In the genomic region with DNA sequence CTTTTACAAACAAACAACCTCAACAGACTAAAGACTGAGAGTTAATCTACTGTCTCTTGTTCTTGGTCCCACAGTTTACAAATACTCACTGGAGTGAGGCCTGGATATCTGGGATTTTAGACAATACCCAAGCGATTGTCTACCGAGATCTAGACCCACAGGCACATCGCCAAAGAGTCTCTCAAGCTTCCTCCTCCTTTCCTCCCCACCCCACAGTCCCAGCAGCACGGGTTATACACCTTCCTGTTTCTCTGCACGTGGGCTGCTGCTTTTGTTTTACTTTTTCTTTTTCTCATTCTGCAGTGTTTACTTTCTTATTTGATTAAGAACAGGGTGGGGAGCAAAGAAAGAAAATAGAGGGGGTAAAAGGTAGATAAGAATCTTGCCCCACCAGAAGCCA, we compare ENCODE assay signal across 19 mouse cellular contexts. TPM values are rescaled to one million over a fixed set of nuclear protein-coding genes. Genes with fewer than 3 reads are reported as not detected.
DNase-seq lines count a peak whose midpoint lies in the region; ATAC-seq lines count a peak whose summit lies in the region.
"Had no signal": no experiment of that assay in that cellular context is flagged by ENCODE, and none has a peak within 500 bp of the region (broad histone marks: within the 10 kb centered on the region; RNA-seq: fewer than 3 reads in every experiment).

No protein-coding gene starts in this region.

- no peak overlapping the region for H3K4me3 ChIP-seq in embryonic facial prominence, embryonic 14.5 days (ENCODE audit: low read depth, low read length)
- no peak overlapping the region for H3K4me3 ChIP-seq in embryonic facial prominence, embryonic 10.5 days
- H3K4me3 ChIP-seq in kidney, embryonic 14.5 days (ENCODE audit: low read length): no peak overlapping the region
- H3K4me3 ChIP-seq in liver, embryonic 15.5 days (replicated peaks): no peak overlapping the region
- H3K4me3 ChIP-seq: embryonic facial prominence, embryonic 13.5 days; forebrain, embryonic 13.5 days; megakaryocyte, embryonic 14.5 days had no signal

- DNase-seq in embryonic facial prominence, embryonic 14.5 days (ENCODE audit: low spot score): peak; percentile 9
- DNase-seq in embryonic facial prominence, embryonic 10.5 days (ENCODE audit: low spot score): no peak
- DNase-seq in kidney, postnatal 36 days: peak; percentile 17 to 21
- peak; percentile 11 to 29 for DNase-seq in lung, postnatal 4 days
- DNase-seq in testis, postnatal 14 days (ENCODE audit: low spot score): no peak
- DNase-seq in layer of hippocampus, postnatal 36 days: no peak
- DNase-seq: adrenal gland, adult 8-10 months; cerebellum, postnatal 14 days; right cerebral cortex, postnatal 4 days had no signal

- no peak overlapping the region for H3K4me2 ChIP-seq in embryonic facial prominence, embryonic 14.5 days (ENCODE audit: low read depth, low read length)
- no peak overlapping the region for H3K4me2 ChIP-seq in kidney, embryonic 14.5 days (replicated peaks; ENCODE audit: low read depth, low read length)
- H3K4me2 ChIP-seq in liver, embryonic 15.5 days: no peak overlapping the region
- H3K4me2 ChIP-seq: embryonic facial prominence, embryonic 13.5 days; forebrain, embryonic 13.5 days had no signal

- H3K27me3 ChIP-seq in embryonic facial prominence, embryonic 14.5 days (replicated peaks; ENCODE audit: control insufficient read depth, insufficient read depth, low read length): no peaks in the 10 kb centered on the region
- H3K27me3 ChIP-seq in embryonic facial prominence, embryonic 10.5 days (replicated peaks; ENCODE audit: low read depth, poor library complexity, severe bottlenecking): no peaks in the 10 kb centered on the region
- no peaks in the 10 kb centered on the region for H3K27me3 ChIP-seq in kidney, embryonic 14.5 days (ENCODE audit: control insufficient read depth, insufficient read depth, low read length)
- no peaks in the 10 kb centered on the region for H3K27me3 ChIP-seq in liver, embryonic 15.5 days
- H3K27me3 ChIP-seq: embryonic facial prominence, embryonic 13.5 days; forebrain, embryonic 13.5 days; megakaryocyte, embryonic 14.5 days had no signal

- peaks cover 86% of the 10 kb centered on the region for H3K36me3 ChIP-seq in embryonic facial prominence, embryonic 14.5 days (ENCODE audit: control insufficient read depth, insufficient read depth, low read length)
- H3K36me3 ChIP-seq in embryonic facial prominence, embryonic 10.5 days (replicated peaks): peaks cover 95% of the 10 kb centered on the region
- H3K36me3 ChIP-seq in kidney, embryonic 14.5 days (ENCODE audit: control insufficient read depth, insufficient read depth, low read length): peaks cover 79% of the 10 kb centered on the region
- H3K36me3 ChIP-seq in liver, embryonic 15.5 days (replicated peaks): peaks cover 69% of the 10 kb centered on the region

- H3K4me1 ChIP-seq in embryonic facial prominence, embryonic 14.5 days (ENCODE audit: control insufficient read depth, insufficient read depth, low read length): no peaks in the 10 kb centered on the region
- no peaks in the 10 kb centered on the region for H3K4me1 ChIP-seq in embryonic facial prominence, embryonic 10.5 days
- H3K4me1 ChIP-seq in kidney, embryonic 14.5 days (ENCODE audit: control insufficient read depth, insufficient read depth, low read length): no peaks in the 10 kb centered on the region
- peaks cover 11% of the 10 kb centered on the region; the same call in 1 of the 2 replicates for H3K4me1 ChIP-seq in liver, embryonic 15.5 days (replicated peaks)
- H3K4me1 ChIP-seq: embryonic facial prominence, embryonic 13.5 days; forebrain, embryonic 13.5 days had no signal

- no peak overlapping the region for H3K27ac ChIP-seq in embryonic facial prominence, embryonic 14.5 days (replicated peaks; ENCODE audit: low read depth, low read length)
- H3K27ac ChIP-seq in embryonic facial prominence, embryonic 10.5 days (replicated peaks): no peak overlapping the region
- H3K27ac ChIP-seq in kidney, embryonic 14.5 days (ENCODE audit: low read depth, low read length): no peak overlapping the region
- 0 out of 2 replicates have a peak overlapping the region, but pooled peaks have one; percentile 33 for H3K27ac ChIP-seq in liver, embryonic 15.5 days (replicated peaks)
- H3K27ac ChIP-seq: embryonic facial prominence, embryonic 13.5 days; forebrain, embryonic 13.5 days had no signal

- 79% methylated on average over 5 of the region's 5 CpGs for WGBS in embryonic facial prominence, embryonic 14.5 days
- 88% methylated on average over 5 of the region's 5 CpGs for WGBS in embryonic facial prominence, embryonic 10.5 days
- 89% methylated on average over 5 of the region's 5 CpGs for WGBS in kidney, embryonic 14.5 days
- WGBS in liver, embryonic 15.5 days (ENCODE audit: insufficient replicate concordance): 43% methylated on average over 5 of the region's 5 CpGs

- no peak overlapping the region for H3K9ac ChIP-seq in embryonic facial prominence, embryonic 14.5 days (ENCODE audit: low read depth, low read length)
- no peak overlapping the region for H3K9ac ChIP-seq in kidney, embryonic 14.5 days (ENCODE audit: low read depth, low read length)
- no peak overlapping the region for H3K9ac ChIP-seq in liver, embryonic 15.5 days
- H3K9ac ChIP-seq: embryonic facial prominence, embryonic 13.5 days; forebrain, embryonic 13.5 days had no signal

- no peaks in the 10 kb centered on the region for H3K9me3 ChIP-seq in embryonic facial prominence, embryonic 14.5 days (ENCODE audit: control insufficient read depth, low read length)
- no peaks in the 10 kb centered on the region for H3K9me3 ChIP-seq in embryonic facial prominence, embryonic 10.5 days
- no peaks in the 10 kb centered on the region for H3K9me3 ChIP-seq in kidney, embryonic 14.5 days (ENCODE audit: control insufficient read depth, low read length)
- H3K9me3 ChIP-seq in liver, embryonic 15.5 days (replicated peaks): no peaks in the 10 kb centered on the region
- H3K9me3 ChIP-seq: embryonic facial prominence, embryonic 13.5 days; forebrain, embryonic 13.5 days; megakaryocyte, embryonic 14.5 days had no signal

- ATAC-seq in embryonic facial prominence, embryonic 14.5 days (ENCODE audit: low read depth): no peak
- no peak for ATAC-seq in kidney, embryonic 14.5 days (ENCODE audit: low FRiP score, low TSS enrichment)
- ATAC-seq in liver, embryonic 15.5 days (ENCODE audit: insufficient read depth): no peak
- ATAC-seq: forebrain, embryonic 13.5 days; inflammation-experienced regulatory T-cells, adult 6 months had no signal

RNA-seq across cellular contexts. Expression of a gene that starts 22.4 kb away (rescaled TPM):
- polyA plus RNA-seq in embryonic facial prominence, embryonic 14.5 days (2014; fragmentation: Nextera tagmentation; extraction: Ambion mirVana): not detected in 2 replicates
- polyA plus RNA-seq in embryonic facial prominence, embryonic 10.5 days (2016; fragmentation: Nextera tagmentation; extraction: Ambion mirVana): not detected in 2 replicates
- not detected in 2 replicates for polyA plus RNA-seq in kidney, embryonic 14.5 days (2014; fragmentation: Nextera tagmentation; extraction: Ambion mirVana)
- not detected in 2 replicates for polyA plus RNA-seq in liver, embryonic 15.5 days (2015; fragmentation: Nextera tagmentation; extraction: Ambion mirVana)
- not detected for total RNA-seq in layer of hippocampus, postnatal 36 days (2021)
- total RNA-seq: adrenal gland, adult 8-10 months; gastrocnemius, adult 8-10 months; heart, postnatal 36 days; layer of hippocampus, adult 8-10 months; left cerebral cortex, postnatal 25 days had no signal
- polyA plus RNA-seq: embryonic facial prominence, embryonic 13.5 days; forebrain, embryonic 13.5 days; inflammation-experienced regulatory T-cells, adult 6 months had no signal

Comparison
In these comparisons a context has a peak if more than half of its experiments do, and no peak if none do; other contexts are left out.
1. DNase-seq: peak in embryonic facial prominence, embryonic 14.5 days (single experiment), kidney, postnatal 36 days (2 of 2) and lung, postnatal 4 days (2 of 2); none in embryonic facial prominence, embryonic 10.5 days (single experiment), testis, postnatal 14 days (single experiment) and layer of hippocampus, postnatal 36 days (0 of 2).